Mouse (Mus musculus) forebrain, embryonic 16.5 days (tissue): ENCODE data around the gene Clgn. TPM values are rescaled to one million over a fixed set of nuclear protein-coding genes. Genes with fewer than 3 reads are reported as not detected.
"Not testable (repeated sequence)": the region's sequence is repeated elsewhere in the genome, so short reads cannot be mapped to it uniquely, and the experiment has no call there.

Experiments used
- ATAC-seq: fragments of 200-750 bp; cut with Nextera tagmentation; 2 replicates; pipeline ENCODE4 v1.8.0; 2017; ENCODE audit warnings: mild to moderate bottlenecking, moderate library complexity
- H3K27ac ChIP-seq: fragments of 300-500 bp; sonication (generic); 2 replicates; pipeline ENCODE4 v1.5.1; 2014; ENCODE audit warnings: low read length, control low read depth
- H3K27me3 ChIP-seq: fragments of 300-500 bp; sonication (generic); replicated peaks from 2 replicates; pipeline ENCODE4 v1.6.1; 2014; ENCODE audit warnings: low read length; ENCODE audit not compliant: control insufficient read depth, insufficient read depth
- H3K36me3 ChIP-seq: fragments of 300-500 bp; sonication (generic); 2 replicates; pipeline ENCODE4 v1.6.1; 2014; ENCODE audit not compliant: control insufficient read depth, insufficient read depth
- H3K4me1 ChIP-seq: fragments of 300-500 bp; sonication (generic); replicated peaks from 2 replicates; pipeline ENCODE4 v1.6.1; 2014; ENCODE audit warnings: low read length; ENCODE audit not compliant: control insufficient read depth, insufficient read depth
- H3K4me2 ChIP-seq: fragments of 300-500 bp; sonication (generic); 2 replicates; pipeline ENCODE4 v1.6.1; 2014; ENCODE audit warnings: mild to moderate bottlenecking, low read length, control low read depth
- H3K4me3 ChIP-seq: fragments of 300-500 bp; sonication (generic); replicated peaks from 2 replicates; pipeline ENCODE4 v1.5.1; 2014; ENCODE audit warnings: mild to moderate bottlenecking, low read length, control low read depth
- H3K9ac ChIP-seq: fragments of 300-500 bp; sonication (generic); replicated peaks from 2 replicates; pipeline ENCODE4 v1.6.1; 2014; ENCODE audit warnings: low read depth, low read length, control low read depth
- H3K9me3 ChIP-seq: fragments of 300-500 bp; sonication (generic); 2 replicates; pipeline ENCODE4 v1.6.1; 2016; ENCODE audit warnings: low read length; ENCODE audit not compliant: control insufficient read depth
- WGBS: fragments of 180-500 bp; shearing (Covaris S2); extraction: QIAGEN DNeasy Blood & Tissue Kit; methylation state at CpG from one replicate; pipeline ENCODE4 v1.1.7; 2014; 5-methylcytosine and 5-hydroxymethylcytosine counted together
- polyA plus RNA-seq: library from polyadenylated mRNA; unstranded; fragments of >200 nt; fragmentation: Nextera tagmentation; extraction: Ambion mirVana; gene quantifications from 2 replicates; pipeline ENCODE4 v1.2.1, GENCODE M21; 2015

Gene Clgn
- polyA plus RNA-seq, 1 experiment from 2014 or later: 8.1 TPM

DNA sequence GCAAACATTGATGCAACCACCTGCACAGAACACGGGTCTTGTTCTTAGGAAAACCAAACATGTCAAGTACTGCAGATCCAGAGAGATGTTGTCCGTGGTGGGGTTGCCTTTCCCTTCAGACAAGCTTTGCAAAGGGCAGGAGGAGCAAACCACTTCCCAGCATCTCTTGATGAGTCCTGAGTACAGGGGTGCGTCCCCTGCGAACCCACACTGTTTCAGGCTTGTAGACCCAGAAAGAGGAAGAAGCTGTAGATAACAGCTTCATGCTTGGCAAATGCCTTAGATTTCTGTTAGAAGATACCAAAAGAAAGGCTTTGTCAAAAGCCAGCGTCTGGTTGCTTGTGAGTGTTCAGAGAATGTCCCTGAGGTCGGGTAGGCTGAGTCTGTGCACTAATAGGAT, 28.3 kb downstream of the Clgn start:
- no peak overlapping the region for H3K4me3 ChIP-seq
- 86% methylated on average over 6 of the region's 6 CpGs for WGBS
- no peak for ATAC-seq

DNA sequence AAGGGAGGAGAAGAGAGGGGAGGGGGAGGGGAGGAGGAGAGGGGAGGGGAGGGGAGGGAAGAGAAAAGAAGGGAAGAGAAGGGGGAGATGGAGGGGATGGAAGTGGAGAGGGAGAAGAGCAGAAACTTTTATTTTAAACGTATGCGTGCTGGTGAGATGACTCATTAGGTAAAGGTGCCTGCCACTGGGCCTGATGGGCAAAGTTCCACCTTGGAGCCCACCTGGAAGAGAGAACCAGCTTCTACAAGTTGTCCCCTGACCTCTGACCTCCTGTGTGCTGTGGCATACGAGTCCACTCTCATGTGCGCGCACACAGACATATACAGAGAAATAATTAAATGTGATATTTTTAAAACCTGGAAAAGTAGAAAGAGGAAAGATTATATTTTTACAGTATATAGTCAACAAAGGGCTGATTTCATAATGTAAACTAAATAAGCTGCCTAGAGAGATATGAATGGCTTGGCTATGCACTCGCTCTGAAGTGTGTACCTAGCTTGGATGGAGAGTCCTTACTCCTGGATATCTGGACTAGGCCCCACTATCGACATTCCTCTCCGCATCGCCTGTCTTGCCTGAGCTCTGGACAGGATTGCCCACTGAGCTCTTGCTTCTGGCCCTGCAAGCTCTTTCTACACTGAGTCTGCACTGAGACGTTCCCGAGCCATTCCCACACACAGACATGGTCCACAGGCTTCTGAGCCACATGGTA, 29.3 kb downstream of the Clgn start:
- no peaks in the 10 kb centered on the region for H3K36me3 ChIP-seq
- 92% methylated on average over 11 of the region's 11 CpGs for WGBS
- no peak overlapping the region for H3K4me2 ChIP-seq
- H3K9ac ChIP-seq: no peak overlapping the region
- no peak for ATAC-seq
- no peak overlapping the region for H3K27ac ChIP-seq
- H3K4me3 ChIP-seq: no peak overlapping the region
- no peaks in the 10 kb centered on the region for H3K9me3 ChIP-seq
- no peaks in the 10 kb centered on the region for H3K4me1 ChIP-seq
- no peaks in the 10 kb centered on the region for H3K27me3 ChIP-seq

More for the DNA sequence above, 28.3 kb downstream of the Clgn start:
- no peaks in the 10 kb centered on the region for H3K27me3 ChIP-seq
- H3K9me3 ChIP-seq: no peaks in the 10 kb centered on the region
- H3K4me1 ChIP-seq: no peaks in the 10 kb centered on the region
- H3K4me2 ChIP-seq: no peak overlapping the region
- no peak overlapping the region for H3K9ac ChIP-seq
- H3K36me3 ChIP-seq: no peaks in the 10 kb centered on the region
- no peak overlapping the region for H3K27ac ChIP-seq

DNA sequence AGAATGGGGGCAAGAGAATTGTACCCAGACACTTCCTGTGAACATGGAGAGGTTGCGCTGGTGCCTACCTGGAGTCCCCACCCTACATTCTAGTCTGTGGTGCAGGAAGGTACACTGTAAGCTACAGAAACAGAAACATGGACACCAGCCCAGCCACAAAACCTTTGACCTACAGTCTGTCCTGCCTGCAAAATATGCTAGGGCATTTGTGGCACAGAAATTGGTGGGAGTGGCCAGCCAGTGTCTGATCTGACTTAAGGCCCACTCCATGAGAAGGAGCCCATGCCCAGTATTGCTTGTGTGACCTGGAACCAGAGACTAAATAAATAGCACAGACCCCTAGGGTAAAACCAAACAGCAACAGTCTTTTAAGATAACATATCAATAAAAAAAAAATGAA, 31.7 kb downstream of the Clgn start:
- no peak overlapping the region for H3K4me2 ChIP-seq
- no peaks in the 10 kb centered on the region for H3K27me3 ChIP-seq
- H3K4me3 ChIP-seq: no peak overlapping the region
- H3K36me3 ChIP-seq: no peaks in the 10 kb centered on the region
- no peaks in the 10 kb centered on the region for H3K4me1 ChIP-seq
- no peak for ATAC-seq
- 100% methylated on average over 1 of the region's 1 CpGs for WGBS
- no peaks in the 10 kb centered on the region for H3K9me3 ChIP-seq
- no peak overlapping the region for H3K27ac ChIP-seq
- H3K9ac ChIP-seq: no peak overlapping the region

- H3K27me3 ChIP-seq: no peaks in the 10 kb centered on the region
- H3K4me3 ChIP-seq: no peak overlapping the region
- H3K9ac ChIP-seq: no peak overlapping the region
- WGBS: 76% methylated on average over 13 of the region's 13 CpGs
- no peak overlapping the region for H3K27ac ChIP-seq
- no peak overlapping the region for H3K4me2 ChIP-seq
- no peak for ATAC-seq
- H3K4me1 ChIP-seq: no peaks in the 10 kb centered on the region
- no peaks in the 10 kb centered on the region for H3K9me3 ChIP-seq
- H3K36me3 ChIP-seq: no peaks in the 10 kb centered on the region
Observed at GRCm38 (mm10) chr8:83423032-83423825, 33.6 kb downstream of the Clgn start.

DNA sequence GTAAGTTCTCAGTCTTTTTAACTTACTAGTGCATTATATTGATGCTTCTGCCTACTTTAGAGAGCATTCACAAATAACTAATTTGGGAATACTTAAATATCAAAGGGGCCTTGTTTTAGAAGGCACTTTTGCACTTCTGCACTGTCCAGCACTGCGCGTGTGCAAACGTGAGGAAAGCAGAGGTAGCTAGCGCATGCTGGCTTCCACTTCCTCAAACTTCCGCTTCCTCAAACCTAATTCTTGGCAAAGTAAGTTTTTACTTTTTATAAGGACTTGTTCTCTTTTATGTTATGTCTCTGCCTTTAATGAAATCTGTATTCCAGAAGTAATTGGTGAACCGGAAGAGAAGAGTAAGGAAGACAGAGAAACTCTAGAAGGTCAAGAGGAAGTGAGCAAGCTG, 35.5 kb downstream of the Clgn start:
- H3K9ac ChIP-seq: no peak overlapping the region
- no peak overlapping the region for H3K27ac ChIP-seq
- H3K4me2 ChIP-seq: no peak overlapping the region
- H3K27me3 ChIP-seq: no peaks in the 10 kb centered on the region
- no peak for ATAC-seq
- no peak overlapping the region for H3K4me3 ChIP-seq
- 95% methylated on average over 6 of the region's 6 CpGs for WGBS
- H3K36me3 ChIP-seq: no peaks in the 10 kb centered on the region
- H3K9me3 ChIP-seq: no peaks in the 10 kb centered on the region
- H3K4me1 ChIP-seq: no peaks in the 10 kb centered on the region

DNA sequence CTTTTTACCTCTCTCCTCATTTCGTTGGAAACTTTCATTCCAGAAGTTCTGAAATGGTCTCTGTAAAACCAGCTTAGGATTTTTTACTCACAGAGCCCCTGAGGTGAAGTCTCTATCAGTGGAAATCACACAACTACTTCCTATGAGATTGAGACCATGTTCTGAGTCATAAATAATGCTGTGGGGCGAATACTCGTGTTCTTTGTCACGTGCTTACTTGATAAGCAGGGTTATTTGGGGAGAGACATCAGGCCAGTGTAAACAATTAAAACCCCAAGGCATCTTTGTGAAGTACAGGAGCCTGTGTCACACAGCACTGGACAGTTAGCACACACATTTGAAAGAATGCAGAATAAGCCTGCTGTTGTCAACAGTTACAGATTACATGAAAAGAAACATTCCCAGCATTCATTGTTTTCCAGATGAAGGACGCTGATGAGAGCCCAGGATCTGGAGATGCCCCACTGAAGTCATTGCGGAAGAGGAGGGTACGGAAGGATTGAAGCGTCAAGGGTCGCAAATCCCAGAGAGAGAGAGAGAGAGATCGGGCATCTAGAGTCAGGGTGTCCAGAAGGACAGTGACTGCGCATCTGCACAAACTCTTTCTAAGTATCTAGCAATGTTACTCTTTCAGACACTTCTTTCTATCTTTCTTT, 36.6 kb downstream of the Clgn start:
- Histone ChIP-seq H3K9ac (no peak overlapping the region), H3K27ac (no peak overlapping the region), H3K27me3 (no peaks in the 10 kb centered on the region), H3K9me3 (no peaks in the 10 kb centered on the region), H3K36me3 (no peaks in the 10 kb centered on the region), H3K4me3 (no peak overlapping the region), H3K4me1 (no peaks in the 10 kb centered on the region), H3K4me2 (no peak overlapping the region)
- WGBS: 83% methylated on average over 11 of the region's 11 CpGs
- no peak for ATAC-seq

DNA sequence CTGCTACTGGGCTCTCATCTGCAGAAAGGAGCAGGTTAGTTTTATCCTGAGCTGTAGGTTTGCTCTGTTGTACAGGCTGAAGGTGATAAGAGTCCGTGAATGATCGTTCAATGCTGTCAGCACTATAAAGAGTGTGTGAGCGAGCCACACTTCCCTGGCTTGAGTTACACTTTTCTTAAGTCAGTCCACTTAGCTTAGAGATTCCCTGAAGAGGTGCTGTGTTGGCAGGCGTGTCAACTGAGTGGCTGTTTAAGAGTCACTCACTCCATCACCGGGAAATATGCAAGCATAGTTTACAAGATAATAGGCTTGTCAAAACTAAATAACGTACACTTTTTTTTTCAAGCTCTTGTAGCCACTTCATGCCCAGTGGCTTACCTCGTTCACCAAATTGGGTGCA, 37.3 kb downstream of the Clgn start:
- Histone ChIP-seq H3K27ac (no peak overlapping the region), H3K4me2 (no peak overlapping the region), H3K9ac (no peak overlapping the region), H3K27me3 (no peaks in the 10 kb centered on the region), H3K4me3 (no peak overlapping the region), H3K9me3 (no peaks in the 10 kb centered on the region), H3K36me3 (no peaks in the 10 kb centered on the region), H3K4me1 (no peaks in the 10 kb centered on the region)
- 69% methylated on average over 7 of the region's 7 CpGs for WGBS
- no peak for ATAC-seq

GRCm38 (mm10) chr8:83428621-83429020, 39.0 kb downstream of the Clgn start:
- not testable (repeated sequence) for H3K36me3 ChIP-seq, H3K9me3 ChIP-seq, H3K27ac ChIP-seq, H3K9ac ChIP-seq, H3K27me3 ChIP-seq, H3K4me3 ChIP-seq, ATAC-seq, H3K4me2 ChIP-seq, H3K4me1 ChIP-seq
- WGBS: 85% methylated on average over 3 of the region's 3 CpGs

DNA sequence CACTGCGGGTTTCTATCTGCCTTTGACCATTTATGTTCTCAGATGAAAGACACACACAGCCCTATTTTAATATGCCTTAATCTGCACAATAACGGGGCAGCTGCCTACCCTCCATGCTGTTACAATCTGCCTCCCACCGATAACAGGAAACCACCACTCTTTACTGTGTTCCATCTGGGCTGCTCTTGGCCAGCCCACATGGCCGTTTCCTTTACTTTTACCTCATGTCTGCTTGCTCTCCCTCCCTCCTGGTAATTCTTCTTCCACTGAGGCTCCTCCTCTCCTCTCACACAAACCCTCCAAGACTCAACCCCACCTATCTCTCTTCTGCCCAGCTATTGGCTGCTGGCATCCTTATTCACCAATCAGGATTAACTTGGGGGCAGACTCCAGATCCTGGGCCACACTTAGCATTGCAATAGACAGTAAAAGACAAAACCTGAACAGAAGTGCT, 39.4 kb downstream of the Clgn start:
- no peaks in the 10 kb centered on the region for H3K4me1 ChIP-seq
- no peaks in the 10 kb centered on the region for H3K27me3 ChIP-seq
- no peak overlapping the region for H3K9ac ChIP-seq
- 67% methylated on average over 4 of the region's 4 CpGs for WGBS
- H3K9me3 ChIP-seq: no peaks in the 10 kb centered on the region
- peaks cover 2% of the 10 kb centered on the region; the same call in 1 of the 2 replicates for H3K36me3 ChIP-seq
- no peak overlapping the region for H3K4me3 ChIP-seq
- H3K27ac ChIP-seq: no peak overlapping the region
- no peak overlapping the region for H3K4me2 ChIP-seq
- ATAC-seq: no peak
